Mouse (Mus musculus) testis, adult 2 months (tissue): Measurements from ENCODE around the gene Dnajb4. TPM values are rescaled to one million over a fixed set of nuclear protein-coding genes. Genes with fewer than 3 reads are reported as not detected.
A peak's percentile ranks its signal among the peaks of the same experiment; 100 is the strongest.

Experiments used
- H3K27ac ChIP-seq: fragments of 200-500 bp; 2 replicates; pipeline ENCODE4 v1.5.1; 2012; ENCODE audit warnings: low read depth, low read length; ENCODE audit not compliant: control insufficient read depth, insufficient read depth
- H3K27me3 ChIP-seq: fragments of 200-500 bp; 2 replicates; pipeline ENCODE4 v1.6.1; 2012; ENCODE audit warnings: mild to moderate bottlenecking, low read length, moderate library complexity; ENCODE audit not compliant: control insufficient read depth, insufficient read depth
- H3K36me3 ChIP-seq: fragments of 200-500 bp; 2 replicates; pipeline ENCODE4 v1.6.1; 2012; ENCODE audit warnings: mild to moderate bottlenecking, low read length; ENCODE audit not compliant: control insufficient read depth, insufficient read depth
- H3K4me1 ChIP-seq: fragments of 200-500 bp; 2 replicates; pipeline ENCODE4 v1.6.1; 2012; ENCODE audit warnings: low read length; ENCODE audit not compliant: control insufficient read depth, insufficient read depth
- H3K4me3 ChIP-seq: fragments of 200-500 bp; 2 replicates; pipeline ENCODE4 v1.5.1; 2012; ENCODE audit warnings: low read depth, mild to moderate bottlenecking, low read length, moderate library complexity, mixed read lengths; ENCODE audit not compliant: control insufficient read depth
- CTCF ChIP-seq: fragments of 200-500 bp; IDR thresholded peaks from 2 replicates; pipeline ENCODE4 v1.5.1; 2012; ENCODE audit warnings: low read depth, mild to moderate bottlenecking, inconsistent platforms, low read length, moderate library complexity; ENCODE audit not compliant: control insufficient read depth, insufficient read depth, insufficient replicate concordance
- POLR2A ChIP-seq: fragments of 200-500 bp; IDR thresholded peaks from 2 replicates; pipeline ENCODE4 v1.6.1; 2012; ENCODE audit warnings: low read depth, mild to moderate bottlenecking, inconsistent platforms, low read length, moderate library complexity; ENCODE audit not compliant: control insufficient read depth
- polyA plus RNA-seq: library from polyadenylated mRNA; depleted of rRNA; stranded (reverse); fragments of >200 nt; gene quantifications from 2 replicates; pipeline ENCODE4 v1.2.3, GENCODE M21; 2012

The Dnajb4 gene
- polyA plus RNA-seq, 1 experiment, result 72.6 TPM

GRCm38 (mm10) chr3:152165351-152166098 is 44.6 kb downstream of the Dnajb4 start:
- no peak overlapping the region for H3K27ac ChIP-seq
- TF ChIP-seq CTCF (no peak), POLR2A (no peak)

GRCm38 (mm10) chr3:152165014-152165350 is 45.1 kb downstream of the Dnajb4 start:
- no peaks in the 10 kb centered on the region for H3K27me3 ChIP-seq
- peaks cover 8% of the 10 kb centered on the region for H3K4me1 ChIP-seq
- no peak for TF ChIP-seq POLR2A
- no peak for TF ChIP-seq CTCF
- no peaks in the 10 kb centered on the region for H3K36me3 ChIP-seq
- H3K27ac ChIP-seq, result no peak overlapping the region
- H3K4me3 ChIP-seq, result no peak overlapping the region

More at GRCm38 (mm10) chr3:152165351-152166098, 44.6 kb downstream of the Dnajb4 start:
- Histone ChIP-seq H3K27me3 (no peaks in the 10 kb centered on the region), H3K4me3 (peak overlapping the region; percentile 30), H3K4me1 (peaks cover 8% of the 10 kb centered on the region), H3K36me3 (no peaks in the 10 kb centered on the region)

GRCm38 (mm10) chr3:152163320-152163719 is 46.8 kb downstream of the Dnajb4 start:
- Histone ChIP-seq H3K27ac (no peak overlapping the region), H3K36me3 (no peaks in the 10 kb centered on the region), H3K4me3 (no peak overlapping the region), H3K4me1 (peaks cover 8% of the 10 kb centered on the region), H3K27me3 (no peaks in the 10 kb centered on the region)
- TF ChIP-seq CTCF (no peak), POLR2A (no peak)

GRCm38 (mm10) chr3:152160607-152161006 is 49.5 kb downstream of the Dnajb4 start:
- H3K27me3 ChIP-seq, result no peaks in the 10 kb centered on the region
- H3K27ac ChIP-seq, result no peak overlapping the region
- peaks cover 11% of the 10 kb centered on the region for H3K4me1 ChIP-seq
- TF ChIP-seq CTCF (no peak), POLR2A (no peak)
- H3K36me3 ChIP-seq, result no peaks in the 10 kb centered on the region
- no peak overlapping the region for H3K4me3 ChIP-seq

GRCm38 (mm10) chr3:152159321-152159720 is 50.8 kb downstream of the Dnajb4 start:
- no peak overlapping the region for H3K4me3 ChIP-seq
- TF ChIP-seq CTCF (no peak), POLR2A (no peak)
- H3K27me3 ChIP-seq, result no peaks in the 10 kb centered on the region
- peaks cover 8% of the 10 kb centered on the region for H3K4me1 ChIP-seq
- H3K27ac ChIP-seq, result no peak overlapping the region
- H3K36me3 ChIP-seq, result no peaks in the 10 kb centered on the region

DNA sequence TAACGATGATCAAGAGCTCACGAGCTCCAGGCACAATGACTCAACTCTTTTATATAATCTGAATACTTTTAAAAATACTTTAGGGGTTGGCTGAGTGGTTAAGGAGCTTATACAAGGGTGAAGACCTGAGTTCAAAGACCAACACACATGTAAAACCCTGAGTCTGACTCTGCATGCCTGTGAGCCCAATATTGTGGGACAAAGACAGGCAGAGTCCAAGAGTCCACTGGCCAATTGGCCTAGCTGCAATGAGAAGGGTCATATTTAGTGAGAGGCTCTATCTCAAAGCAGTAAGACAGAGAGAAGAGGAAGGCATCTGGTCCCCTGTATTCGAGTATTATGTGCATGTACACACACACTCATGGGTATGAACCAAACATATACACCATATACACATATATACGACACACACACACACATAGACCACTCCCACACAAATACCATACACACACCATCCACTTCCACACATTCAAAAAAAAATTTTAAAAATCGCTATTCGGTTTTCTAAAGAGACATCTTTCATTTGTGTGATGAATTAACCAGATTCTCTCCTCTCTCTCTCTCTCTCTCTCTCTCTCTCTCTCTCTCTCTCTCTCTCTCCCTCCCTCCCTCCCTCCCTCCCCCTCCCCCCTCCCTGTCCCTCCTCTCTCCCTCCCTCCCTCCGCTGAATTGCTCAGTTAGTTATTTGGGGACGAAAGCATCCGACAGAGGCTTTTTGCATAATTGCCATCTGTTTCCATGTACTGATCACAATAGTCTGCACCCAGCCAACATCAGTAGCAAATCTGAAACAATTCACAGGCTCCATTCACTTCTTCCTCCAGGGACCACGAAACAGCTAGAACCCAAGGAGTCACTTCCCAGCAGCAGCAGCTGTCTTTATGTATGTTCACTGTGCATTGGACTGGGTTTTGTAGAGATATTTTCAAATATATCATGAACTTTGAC is 51.5 kb downstream of the Dnajb4 start:
- H3K27ac ChIP-seq, result no peak overlapping the region
- H3K4me3 ChIP-seq, result no peak overlapping the region
- peaks cover 8% of the 10 kb centered on the region for H3K4me1 ChIP-seq
- no peaks in the 10 kb centered on the region for H3K36me3 ChIP-seq
- no peak for TF ChIP-seq POLR2A
- no peak for TF ChIP-seq CTCF
- no peaks in the 10 kb centered on the region for H3K27me3 ChIP-seq

DNA sequence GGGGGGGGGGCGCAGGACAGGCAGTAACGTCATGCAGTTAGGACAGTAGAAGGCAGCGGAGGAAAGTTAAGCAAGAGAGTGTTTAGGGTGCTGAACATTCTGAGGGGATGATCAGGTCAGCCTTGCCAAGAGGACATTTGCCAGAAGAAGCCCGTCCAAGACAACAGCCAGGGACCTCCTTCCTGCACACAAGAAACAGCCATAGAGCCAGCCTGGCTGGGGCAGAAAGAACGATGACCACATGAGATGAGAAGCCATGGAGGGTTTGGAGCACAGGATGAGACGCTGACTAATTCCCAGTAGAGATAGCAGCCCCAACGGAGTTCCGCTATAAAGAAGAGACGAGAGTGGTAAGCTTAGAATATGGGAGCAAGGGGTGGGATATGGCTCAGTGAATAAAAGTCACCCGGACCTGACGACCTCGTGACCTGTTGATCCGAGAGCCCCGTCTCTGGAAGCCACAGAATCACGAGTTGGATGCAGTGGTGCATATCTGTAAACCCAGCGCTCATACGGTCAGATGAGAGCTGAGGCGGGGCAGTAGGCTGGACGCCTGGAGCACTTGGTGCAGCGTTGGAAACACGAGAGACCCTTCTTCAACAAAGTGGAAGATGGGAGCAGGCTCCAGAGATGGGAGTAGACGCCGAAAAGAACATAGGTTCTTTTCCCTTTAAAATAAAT is 53.1 kb downstream of the Dnajb4 start:
- H3K4me1 ChIP-seq, result peaks cover 8% of the 10 kb centered on the region
- TF ChIP-seq POLR2A, result no peak
- no peak for TF ChIP-seq CTCF
- H3K27ac ChIP-seq, result no peak overlapping the region
- H3K4me3 ChIP-seq, result no peak overlapping the region; the same call in 1 of the 2 replicates
- H3K36me3 ChIP-seq, result no peaks in the 10 kb centered on the region
- H3K27me3 ChIP-seq, result no peaks in the 10 kb centered on the region
